Mouse (Mus musculus) liver, embryonic 15.5 days (tissue): ENCODE measurements around the gene Taf5. TPM values are rescaled to one million over a fixed set of nuclear protein-coding genes. Genes with fewer than 3 reads are reported as not detected.
A peak's percentile ranks its signal among the peaks of the same experiment; 100 is the strongest.

Experiments
- ATAC-seq: fragments of 200-750 bp; cut with Nextera tagmentation; 2 replicates; pipeline ENCODE4 v1.8.0; 2017; ENCODE audit warnings: moderate number of reproducible peaks, mild to moderate bottlenecking, moderate library complexity; ENCODE audit not compliant: insufficient read depth
- H3K27ac ChIP-seq: fragments of 300-500 bp; sonication (generic); replicated peaks from 2 replicates; pipeline ENCODE4 v1.5.1; 2015; ENCODE audit warnings: mild to moderate bottlenecking, inconsistent platforms
- H3K27me3 ChIP-seq: fragments of 300-500 bp; sonication (generic); 2 replicates; pipeline ENCODE4 v1.6.1; 2015; ENCODE audit warnings: mild to moderate bottlenecking, inconsistent platforms
- H3K36me3 ChIP-seq: fragments of 300-500 bp; sonication (generic); replicated peaks from 2 replicates; pipeline ENCODE4 v1.6.1; 2015; ENCODE audit warnings: moderate library complexity, mild to moderate bottlenecking, inconsistent platforms
- H3K4me1 ChIP-seq: fragments of 300-500 bp; sonication (generic); replicated peaks from 2 replicates; pipeline ENCODE4 v1.6.1; 2015; ENCODE audit warnings: inconsistent platforms
- H3K4me2 ChIP-seq: fragments of 300-500 bp; sonication (generic); 2 replicates; pipeline ENCODE4 v1.6.1; 2015; ENCODE audit warnings: moderate library complexity, mild to moderate bottlenecking, inconsistent platforms
- H3K4me3 ChIP-seq: fragments of 300-500 bp; sonication (generic); replicated peaks from 2 replicates; pipeline ENCODE4 v1.5.1; 2015; ENCODE audit warnings: mild to moderate bottlenecking, inconsistent platforms
- H3K9ac ChIP-seq: fragments of 300-500 bp; sonication (generic); 2 replicates; pipeline ENCODE4 v1.6.1; 2015; ENCODE audit warnings: moderate library complexity, mild to moderate bottlenecking, inconsistent platforms
- H3K9me3 ChIP-seq: fragments of 300-500 bp; sonication (generic); replicated peaks from 2 replicates; pipeline ENCODE4 v1.6.1; 2016; ENCODE audit warnings: inconsistent platforms
- WGBS: fragments of 180-500 bp; shearing (Covaris S2); methylation state at CpG from one replicate; pipeline ENCODE4 v1.1.7; 2015; ENCODE audit warnings: mixed read lengths; ENCODE audit not compliant: insufficient replicate concordance; 5-methylcytosine and 5-hydroxymethylcytosine counted together
- polyA plus RNA-seq: library from polyadenylated mRNA; unstranded; fragments of >200 nt; fragmentation: Nextera tagmentation; extraction: Ambion mirVana; gene quantifications from 2 replicates; pipeline ENCODE4 v1.2.1, GENCODE M21; 2015

Gene Taf5
- polyA plus RNA-seq, 1 experiment from 2014 or later, result 3.8 TPM

GRCm38 (mm10) chr19:47067924-47068611, 522 bp downstream of the Taf5 start:
- H3K27me3 ChIP-seq, result no peaks in the 10 kb centered on the region
- WGBS, result under 1% methylated on average over 72 of the region's 72 CpGs
- peak; percentile 93 for ATAC-seq

GRCm38 (mm10) chr19:47088226-47088625, 20.7 kb downstream of the Taf5 start:
- peaks cover 34% of the 10 kb centered on the region for H3K4me1 ChIP-seq
- H3K4me2 ChIP-seq, result 0 out of 2 replicates have a peak overlapping the region, but pooled peaks have one; percentile 90
- H3K4me3 ChIP-seq, result no peak overlapping the region
- H3K36me3 ChIP-seq, result peaks cover 41% of the 10 kb centered on the region
- H3K27me3 ChIP-seq, result no peaks in the 10 kb centered on the region
- ATAC-seq, result no peak
- no peak overlapping the region for H3K27ac ChIP-seq
- no peaks in the 10 kb centered on the region for H3K9me3 ChIP-seq
- no peak overlapping the region for H3K9ac ChIP-seq
- WGBS, result 78% methylated on average over 3 of the region's 3 CpGs

More at GRCm38 (mm10) chr19:47067924-47068611, 522 bp downstream of the Taf5 start:
- peak overlapping the region; percentile 97 for H3K27ac ChIP-seq
- H3K36me3 ChIP-seq, result peaks cover 25% of the 10 kb centered on the region
- peak overlapping the region; percentile 99 for H3K4me3 ChIP-seq
- H3K9ac ChIP-seq, result peak overlapping the region; percentile 99
- H3K4me1 ChIP-seq, result peaks cover 24% of the 10 kb centered on the region
- H3K4me2 ChIP-seq, result peak overlapping the region; percentile 83
- H3K9me3 ChIP-seq, result no peaks in the 10 kb centered on the region

- peak; percentile 64 for ATAC-seq
- Histone ChIP-seq H3K36me3 (peaks cover 37% of the 10 kb centered on the region), H3K9me3 (no peaks in the 10 kb centered on the region), H3K27me3 (no peaks in the 10 kb centered on the region), H3K4me2 (peak overlapping the region; percentile 90), H3K9ac (peak overlapping the region; percentile 97), H3K4me1 (peaks cover 34% of the 10 kb centered on the region), H3K4me3 (peak overlapping the region; percentile 91), H3K27ac (peak overlapping the region; percentile 79)
- WGBS, result under 1% methylated on average over 36 of the region's 36 CpGs
These were observed 22.4 kb downstream of the Taf5 start for GRCm38 (mm10) chr19:47089718-47090525.

GRCm38 (mm10) chr19:47090550-47091156, 23.1 kb downstream of the Taf5 start, which contains the start of the genes Usmg5 and Pdcd11:
Gene Usmg5, minus strand, starts transcription at chr19:47090647.
Gene Pdcd11, plus strand, starts transcription at chr19:47090768.
- Histone ChIP-seq H3K36me3 (peaks cover 37% of the 10 kb centered on the region), H3K27ac (peak within 1 kb of the TSS; percentile 79), H3K4me2 (peak within 1 kb of the TSS; percentile 90), H3K9me3 (no peaks in the 10 kb centered on the region), H3K27me3 (no peaks in the 10 kb centered on the region), H3K4me3 (peak within 1 kb of the TSS; percentile 91), H3K9ac (peak within 1 kb of the TSS; percentile 97), H3K4me1 (peaks cover 34% of the 10 kb centered on the region)
- WGBS, result under 1% methylated on average over 56 of the region's 56 CpGs
- peak; percentile 96 for ATAC-seq

- H3K27me3 ChIP-seq, result no peaks in the 10 kb centered on the region
- no peaks in the 10 kb centered on the region for H3K9me3 ChIP-seq
- H3K4me1 ChIP-seq, result no peaks in the 10 kb centered on the region
- H3K9ac ChIP-seq, result no peak overlapping the region
- H3K27ac ChIP-seq, result no peak overlapping the region
- H3K4me2 ChIP-seq, result no peak overlapping the region
- peaks cover 99% of the 10 kb centered on the region for H3K36me3 ChIP-seq
- WGBS, result 64% methylated on average over 5 of the region's 5 CpGs
- ATAC-seq, result no peak
- no peak overlapping the region for H3K4me3 ChIP-seq
These were observed 33.5 kb downstream of the Taf5 start for GRCm38 (mm10) chr19:47101080-47101479.

- peaks cover 99% of the 10 kb centered on the region for H3K36me3 ChIP-seq
- H3K9me3 ChIP-seq, result no peaks in the 10 kb centered on the region
- no peak for ATAC-seq
- H3K4me3 ChIP-seq, result no peak overlapping the region
- H3K4me1 ChIP-seq, result no peaks in the 10 kb centered on the region
- H3K27ac ChIP-seq, result no peak overlapping the region
- H3K9ac ChIP-seq, result no peak overlapping the region
- no peaks in the 10 kb centered on the region for H3K27me3 ChIP-seq
- H3K4me2 ChIP-seq, result no peak overlapping the region
- 78% methylated on average over 9 of the region's 9 CpGs for WGBS
These were observed 37.2 kb downstream of the Taf5 start for GRCm38 (mm10) chr19:47104641-47105271.

- H3K9ac ChIP-seq, result no peak overlapping the region
- H3K36me3 ChIP-seq, result peaks cover 76% of the 10 kb centered on the region
- H3K4me2 ChIP-seq, result no peak overlapping the region
- no peaks in the 10 kb centered on the region for H3K4me1 ChIP-seq
- ATAC-seq, result no peak
- no peaks in the 10 kb centered on the region for H3K9me3 ChIP-seq
- H3K27me3 ChIP-seq, result no peaks in the 10 kb centered on the region
- H3K27ac ChIP-seq, result no peak overlapping the region
- H3K4me3 ChIP-seq, result no peak overlapping the region
- 60% methylated on average over 2 of the region's 2 CpGs for WGBS
These were observed 51.1 kb downstream of the Taf5 start for GRCm38 (mm10) chr19:47118634-47119033.

- Histone ChIP-seq H3K36me3 (peaks cover 75% of the 10 kb centered on the region), H3K4me1 (no peaks in the 10 kb centered on the region), H3K4me2 (no peak overlapping the region), H3K9me3 (no peaks in the 10 kb centered on the region), H3K27ac (no peak overlapping the region), H3K9ac (no peak overlapping the region), H3K4me3 (no peak overlapping the region), H3K27me3 (no peaks in the 10 kb centered on the region)
- ATAC-seq, result no peak
- 32% methylated on average over 4 of the region's 4 CpGs for WGBS
These were observed 53.5 kb downstream of the Taf5 start for GRCm38 (mm10) chr19:47121054-47121453.

- Histone ChIP-seq H3K9me3 (no peaks in the 10 kb centered on the region), H3K9ac (no peak overlapping the region), H3K27me3 (no peaks in the 10 kb centered on the region), H3K36me3 (peaks cover 74% of the 10 kb centered on the region), H3K27ac (no peak overlapping the region), H3K4me1 (no peaks in the 10 kb centered on the region), H3K4me3 (no peak overlapping the region), H3K4me2 (no peak overlapping the region)
- 19% methylated on average over 2 of the region's 2 CpGs for WGBS
- no peak for ATAC-seq
These were observed 55.3 kb downstream of the Taf5 start for GRCm38 (mm10) chr19:47122802-47123201.

- no peaks in the 10 kb centered on the region for H3K27me3 ChIP-seq
- no peak overlapping the region for H3K4me3 ChIP-seq
- H3K27ac ChIP-seq, result no peak overlapping the region
- ATAC-seq, result no peak
- H3K9me3 ChIP-seq, result no peaks in the 10 kb centered on the region
- H3K4me1 ChIP-seq, result no peaks in the 10 kb centered on the region; the same call in 1 of the 2 replicates
- H3K4me2 ChIP-seq, result no peak overlapping the region
- peaks cover 87% of the 10 kb centered on the region for H3K36me3 ChIP-seq
- WGBS, result 87% methylated on average over 10 of the region's 10 CpGs
- H3K9ac ChIP-seq, result no peak overlapping the region
These were observed 60.6 kb downstream of the Taf5 start for GRCm38 (mm10) chr19:47128164-47128563.
